Mouse (Mus musculus) induced T-regulatory cell, adult 2 months (primary cell): ENCODE data around the gene Notch1.

ENCODE experiments used
- DNase-seq: peaks from one replicate; pipeline ENCODE4 v3.0.0-alpha.2; 2012; ENCODE audit warnings: low read depth

The Notch1 gene

GRCm38 (mm10) chr2:26516275-26516674 lies at the start of gene Notch1:
Gene Notch1, minus strand, starts transcription at chr2:26516663.
- DNase-seq = no peak

GRCm38 (mm10) chr2:26566221-26566620 lies 49.8 kb upstream of the Notch1 start:
- peak; percentile 77 for DNase-seq

GRCm38 (mm10) chr2:26561351-26562016 lies 45.0 kb upstream of the Notch1 start:
- peak; percentile 62 for DNase-seq

GRCm38 (mm10) chr2:26560506-26560905 lies 44.0 kb upstream of the Notch1 start:
- DNase-seq = no peak

GRCm38 (mm10) chr2:26556535-26556993 lies 40.1 kb upstream of the Notch1 start:
- DNase-seq = no peak

GRCm38 (mm10) chr2:26555076-26555475 lies 38.6 kb upstream of the Notch1 start:
- no peak for DNase-seq

- DNase-seq = no peak
Measured at GRCm38 (mm10) chr2:26553904-26554303, 37.4 kb upstream of the Notch1 start.

- DNase-seq = peak; percentile 18
Measured at GRCm38 (mm10) chr2:26552066-26552465, 35.6 kb upstream of the Notch1 start.

GRCm38 (mm10) chr2:26551446-26551845 lies 35.0 kb upstream of the Notch1 start:
- DNase-seq = no peak

GRCm38 (mm10) chr2:26550777-26551176 lies 34.3 kb upstream of the Notch1 start:
- DNase-seq = no peak

- no peak for DNase-seq
Measured at GRCm38 (mm10) chr2:26550205-26550604, 33.7 kb upstream of the Notch1 start.

GRCm38 (mm10) chr2:26549801-26550200 lies 33.3 kb upstream of the Notch1 start:
- no peak for DNase-seq

- DNase-seq = no peak
Measured at GRCm38 (mm10) chr2:26547481-26547880, 31.0 kb upstream of the Notch1 start.

GRCm38 (mm10) chr2:26544265-26544664 lies 27.8 kb upstream of the Notch1 start:
- no peak for DNase-seq

GRCm38 (mm10) chr2:26543768-26544167 lies 27.3 kb upstream of the Notch1 start:
- DNase-seq = no peak

GRCm38 (mm10) chr2:26543155-26543554 lies 26.7 kb upstream of the Notch1 start:
- no peak for DNase-seq

GRCm38 (mm10) chr2:26541258-26541910 lies 24.9 kb upstream of the Notch1 start:
- no peak for DNase-seq

- DNase-seq = no peak
Measured at GRCm38 (mm10) chr2:26540721-26541120, 24.3 kb upstream of the Notch1 start.

- DNase-seq = no peak
Measured at GRCm38 (mm10) chr2:26539516-26539915, 23.1 kb upstream of the Notch1 start.

- no peak for DNase-seq
Measured at GRCm38 (mm10) chr2:26535517-26536045, 19.1 kb upstream of the Notch1 start.

- no peak for DNase-seq
Measured at GRCm38 (mm10) chr2:26534616-26535015, 18.2 kb upstream of the Notch1 start.

GRCm38 (mm10) chr2:26534161-26534560 lies 17.7 kb upstream of the Notch1 start:
- no peak for DNase-seq

GRCm38 (mm10) chr2:26533249-26533648 lies 16.8 kb upstream of the Notch1 start:
- DNase-seq = no peak
